Mouse (Mus musculus) ES-Bruce4 (cell line): Measurements from ENCODE around the gene Dars.

Source experiments
- CTCF ChIP-seq: IDR thresholded peaks from one replicate; pipeline ENCODE4 v1.8.1; 2011; ENCODE audit warnings: low read depth, low read length
- EP300 ChIP-seq: IDR thresholded peaks from 2 replicates; pipeline ENCODE4 v1.6.1; 2011; ENCODE audit warnings: low read depth, low read length; ENCODE audit not compliant: insufficient read depth
- POLR2A ChIP-seq: IDR thresholded peaks from one replicate; pipeline ENCODE4 v1.8.1; 2011; ENCODE audit warnings: low read length; ENCODE audit not compliant: insufficient read depth

DNA sequence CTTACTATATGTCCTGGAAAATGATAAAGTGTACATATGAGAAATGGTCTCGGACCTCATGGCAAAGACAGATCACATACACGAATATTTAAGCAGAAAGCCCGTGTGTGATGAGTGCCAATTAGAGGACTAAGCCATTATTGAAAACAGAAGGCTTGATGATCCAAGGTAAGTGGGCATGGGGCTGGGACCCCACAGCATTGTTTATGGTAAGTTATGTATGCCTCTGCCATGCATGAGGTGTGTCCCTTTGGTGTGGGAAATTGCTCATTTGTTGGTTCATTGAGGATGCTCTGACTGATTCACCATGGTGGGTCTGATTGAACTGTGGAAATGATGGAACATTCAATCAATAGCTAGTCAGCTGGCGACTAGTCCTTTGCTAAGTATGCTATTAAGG is 34.0 kb upstream of the Dars start:
- no peak for TF ChIP-seq CTCF
- TF ChIP-seq POLR2A = no peak
- TF ChIP-seq EP300 = no peak
